Mouse (Mus musculus): ENCODE measurements around the gene Cradd. TPM values are rescaled to one million over a fixed set of nuclear protein-coding genes. Genes with fewer than 3 reads are reported as not detected.

Cradd gene
- total RNA-seq, 2 experiments from 2014 or later: 9.9 to 18.3 TPM

DNA sequence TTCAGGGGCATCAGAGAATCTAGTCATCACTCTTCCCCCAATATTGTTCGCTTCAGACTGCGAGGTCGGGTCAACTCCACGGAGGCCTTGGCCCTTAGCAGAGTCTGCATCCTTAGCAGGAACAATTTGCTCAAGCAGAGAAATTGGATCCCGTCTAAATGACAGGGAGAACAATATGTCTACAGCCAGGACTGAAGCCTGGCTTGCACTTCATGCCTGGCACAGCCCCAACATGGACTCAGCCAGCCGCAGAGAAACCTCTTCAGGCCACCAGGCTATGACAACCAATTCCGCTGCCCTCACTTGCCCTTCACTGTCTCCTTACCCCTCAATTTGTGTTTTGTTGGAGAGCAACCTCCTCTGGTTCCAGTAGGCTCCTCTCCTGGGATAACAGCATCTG, 123.6 kb downstream of the Cradd start:
- DNase-seq: peak; percentile 40 to 53

DNA sequence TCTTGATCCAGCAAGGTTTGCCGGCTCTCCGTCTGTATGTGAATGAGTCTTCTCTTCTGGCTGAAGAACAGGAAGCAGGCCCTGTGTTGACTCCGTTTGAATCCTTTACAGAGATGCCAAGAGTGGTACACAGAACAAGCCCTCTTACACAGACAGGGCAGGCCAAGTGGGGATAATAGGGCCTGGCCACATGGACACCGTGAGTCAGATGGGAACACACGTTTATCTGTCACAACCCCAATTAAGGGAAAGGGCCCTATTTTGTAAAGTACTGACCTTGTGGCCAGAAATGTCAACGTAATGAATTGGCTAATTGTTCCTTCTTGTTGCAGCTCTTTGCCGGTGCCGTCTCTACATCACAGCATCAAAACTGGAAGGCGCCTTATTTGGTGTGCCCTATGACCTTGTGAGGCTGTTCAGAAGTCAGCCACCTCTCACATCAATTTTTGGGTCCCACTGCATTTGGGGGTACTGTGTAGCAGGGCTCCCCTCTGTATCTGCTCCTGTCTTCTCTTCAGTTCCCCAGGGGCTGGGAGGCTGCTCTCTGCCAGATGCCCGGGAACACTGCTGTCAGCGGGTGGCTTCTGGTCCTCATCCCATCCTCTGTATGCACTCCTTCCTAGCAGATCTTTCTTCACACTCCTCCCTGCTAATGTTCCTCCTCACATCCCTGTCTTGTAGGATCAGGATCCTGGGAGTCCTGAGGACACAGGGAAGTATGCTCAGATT, 124.2 kb downstream of the Cradd start:
- no peak for DNase-seq

DNA sequence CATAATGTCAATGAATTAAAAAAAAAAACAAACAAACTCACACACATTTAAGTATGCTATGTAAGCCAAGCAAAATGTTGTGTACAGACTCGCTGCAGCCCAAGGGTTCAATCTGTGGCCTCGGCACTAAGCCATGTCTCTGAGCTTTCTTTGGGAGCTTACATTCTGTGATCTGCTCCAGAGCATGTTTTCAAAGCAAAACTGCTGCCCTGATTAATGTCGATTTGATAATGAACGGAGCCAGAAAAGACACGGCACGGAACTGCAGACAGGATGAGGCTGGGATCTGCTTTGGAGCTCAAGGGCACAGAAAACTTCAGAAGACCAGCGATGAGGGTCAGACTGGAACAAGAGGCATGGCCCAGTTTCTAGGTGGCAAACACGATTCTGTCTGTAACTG, 126.6 kb downstream of the Cradd start:
- DNase-seq: peak; percentile 21 to 58

DNA sequence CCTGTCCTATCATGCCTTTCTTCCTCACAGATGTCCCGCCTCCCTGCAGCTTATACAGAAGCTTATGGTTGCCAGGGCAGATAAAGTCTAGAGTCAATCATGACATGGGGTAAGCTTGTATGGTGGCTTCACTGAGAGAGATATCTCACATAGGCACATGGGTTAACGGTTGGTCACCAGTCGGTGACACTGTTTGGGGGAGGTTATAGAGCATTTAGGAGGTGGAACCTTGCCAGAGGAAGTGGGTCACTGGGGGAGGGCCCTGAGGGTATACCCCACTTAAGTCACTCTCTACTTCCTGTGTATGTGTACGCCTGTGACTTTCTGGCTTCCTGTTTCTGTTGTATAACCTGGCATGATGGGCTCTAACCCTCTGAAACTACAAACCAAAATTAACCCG, 128.2 kb downstream of the Cradd start:
- DNase-seq: no peak

DNA sequence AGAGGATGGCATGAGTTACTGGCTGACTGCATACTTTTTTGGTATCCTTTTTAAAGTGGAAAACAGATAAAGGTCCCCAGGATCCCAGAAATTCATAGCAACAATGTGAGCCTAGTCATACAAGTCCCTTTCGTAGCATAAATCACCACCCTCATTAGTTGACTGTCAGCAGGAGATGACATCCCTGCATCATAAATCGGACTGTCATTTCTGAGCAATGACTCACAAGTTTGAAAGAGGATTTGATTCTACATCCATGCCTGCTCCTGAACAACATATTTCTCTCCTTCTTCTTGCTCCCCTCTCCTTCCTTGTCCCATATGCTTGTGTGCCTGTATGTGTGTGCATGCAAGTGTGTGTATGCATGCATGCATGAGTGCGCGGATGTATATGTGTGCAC, 129.2 kb downstream of the Cradd start:
- DNase-seq: no peak

DNA sequence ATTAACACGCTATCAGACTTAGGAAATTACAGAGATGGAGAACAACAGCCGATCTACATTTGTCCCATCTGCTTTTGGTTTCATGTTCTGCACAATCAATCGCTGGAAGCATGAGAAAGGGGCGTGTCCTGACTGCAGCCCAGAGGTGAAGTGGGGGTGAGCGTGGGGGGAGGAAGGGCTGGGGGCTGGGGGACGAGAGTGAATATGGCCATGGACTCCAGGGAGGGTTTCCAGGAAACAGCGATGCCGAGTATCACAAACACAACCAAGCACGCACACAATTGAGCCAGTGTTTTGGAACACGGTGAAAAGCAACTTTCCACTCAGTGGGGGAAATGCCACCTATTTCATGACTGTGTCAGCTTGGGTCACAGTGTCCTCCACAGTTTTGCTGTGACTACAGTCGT, 130.1 kb downstream of the Cradd start:
- DNase-seq: peak in 1 of 2 experiments; percentile 11

DNA sequence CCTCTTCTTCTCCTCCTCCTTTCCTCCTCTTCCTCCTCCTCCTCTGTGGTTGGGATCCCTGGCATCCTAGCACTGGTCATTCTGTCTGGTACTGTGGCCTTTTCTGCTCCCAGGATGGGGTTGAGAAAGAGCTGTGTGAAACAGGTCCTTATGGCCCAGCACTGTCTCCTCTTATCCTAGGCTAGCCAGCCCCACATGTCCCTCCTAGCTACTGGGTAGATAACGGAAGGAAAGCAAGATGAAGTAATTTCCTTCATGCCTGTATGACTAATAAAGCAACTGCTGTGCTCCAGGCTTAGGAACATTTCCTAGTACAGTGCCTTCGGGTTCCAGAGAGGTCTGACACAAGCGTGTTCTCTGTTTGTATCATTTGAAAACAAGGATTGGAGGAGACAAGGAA, 132.1 kb downstream of the Cradd start:
- no peak for DNase-seq

DNA sequence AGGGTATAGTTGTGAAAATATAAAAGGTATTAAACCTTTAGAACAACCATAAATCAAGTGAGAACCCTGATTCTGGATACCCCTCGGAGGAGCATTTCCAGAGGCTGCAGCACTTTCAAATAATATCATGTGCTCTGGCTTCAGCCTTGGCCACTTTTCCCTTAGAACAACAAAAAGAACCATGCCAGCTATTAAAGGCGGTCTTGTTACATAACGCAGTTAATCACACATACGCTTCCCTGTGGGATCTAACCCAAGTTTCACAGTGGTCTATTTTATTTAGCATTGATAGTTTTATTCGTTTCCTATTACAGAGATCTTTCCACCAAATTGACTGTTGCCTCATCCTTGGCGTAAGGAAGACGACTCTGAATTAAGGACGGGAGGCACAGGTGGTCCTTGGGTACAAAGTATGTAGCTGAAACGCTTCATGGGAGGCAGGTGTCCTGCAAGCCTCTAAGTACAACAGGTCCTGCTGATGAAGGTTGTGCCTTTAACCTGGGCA, 132.7 kb downstream of the Cradd start:
- DNase-seq: no peak

DNA sequence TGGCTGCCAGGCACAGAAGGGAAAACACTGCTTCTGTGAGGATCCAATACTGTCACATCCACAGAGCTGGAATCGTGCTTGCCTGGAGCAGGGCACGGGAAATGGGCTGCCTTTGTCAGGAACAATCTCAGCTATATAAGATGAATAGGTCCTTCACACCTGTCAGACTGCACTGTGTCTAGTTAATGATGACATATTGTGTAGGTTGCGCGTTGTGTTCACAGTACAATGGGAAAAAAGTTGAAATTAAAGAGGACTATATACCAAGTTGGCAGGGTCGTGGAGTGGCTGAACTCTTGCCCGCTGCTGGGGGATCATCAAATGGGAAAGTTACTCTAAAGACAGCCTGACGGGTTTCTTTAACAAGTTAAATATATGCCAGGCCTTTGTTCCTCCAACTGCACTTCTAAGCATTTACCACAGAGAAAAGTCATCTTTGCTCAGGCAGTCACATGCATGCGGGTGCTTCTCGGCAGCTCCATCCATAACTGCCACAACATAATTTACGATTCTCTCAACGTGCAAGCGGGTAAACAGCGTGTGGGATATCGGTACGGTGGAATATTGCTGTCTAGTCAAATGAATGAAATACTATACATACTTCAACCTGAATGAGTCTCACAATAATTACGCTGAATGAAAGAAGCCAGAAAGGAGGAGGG, 134.3 kb downstream of the Cradd start:
- no peak for DNase-seq

DNA sequence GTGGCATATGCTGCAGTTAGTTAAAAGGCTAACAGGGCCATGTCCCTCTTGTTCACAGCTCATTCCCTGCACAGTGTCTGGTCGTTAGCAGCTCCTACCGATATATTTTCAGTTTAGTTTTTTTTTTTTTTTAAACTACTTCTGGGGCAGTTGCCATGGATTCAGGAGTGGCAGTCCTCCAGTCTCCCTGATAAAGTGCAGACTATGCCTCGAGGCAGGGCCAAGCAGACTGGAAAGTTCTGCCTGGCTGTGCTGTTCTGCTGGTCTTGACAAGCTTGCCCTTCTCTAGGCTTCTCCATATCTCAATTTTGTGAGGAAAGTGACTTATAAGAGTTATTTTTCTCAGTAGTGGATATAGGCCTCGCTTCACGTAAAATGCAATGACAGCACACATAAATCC, 139.7 kb downstream of the Cradd start:
- DNase-seq: no peak

DNA sequence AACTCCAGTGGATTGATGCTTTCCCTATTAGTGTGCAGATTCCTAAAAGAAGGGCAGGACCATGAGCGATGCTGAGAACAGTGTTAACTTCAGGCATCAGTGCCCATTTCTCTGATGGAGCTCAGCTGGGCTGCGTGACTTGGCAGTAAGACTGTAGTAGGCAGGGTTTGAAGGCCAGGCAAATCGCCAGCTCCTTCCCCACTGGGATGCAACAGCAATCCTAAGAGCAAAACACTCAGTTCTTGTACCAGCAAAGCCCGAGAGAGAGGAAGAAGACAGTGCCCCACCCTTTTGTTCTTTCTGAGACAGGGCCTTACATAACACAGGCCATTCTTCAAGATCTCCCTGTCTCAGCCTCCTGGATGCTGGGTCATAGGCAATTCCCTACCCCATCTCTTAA, 140.9 kb downstream of the Cradd start:
- DNase-seq: peak; percentile 57 to 72

DNA sequence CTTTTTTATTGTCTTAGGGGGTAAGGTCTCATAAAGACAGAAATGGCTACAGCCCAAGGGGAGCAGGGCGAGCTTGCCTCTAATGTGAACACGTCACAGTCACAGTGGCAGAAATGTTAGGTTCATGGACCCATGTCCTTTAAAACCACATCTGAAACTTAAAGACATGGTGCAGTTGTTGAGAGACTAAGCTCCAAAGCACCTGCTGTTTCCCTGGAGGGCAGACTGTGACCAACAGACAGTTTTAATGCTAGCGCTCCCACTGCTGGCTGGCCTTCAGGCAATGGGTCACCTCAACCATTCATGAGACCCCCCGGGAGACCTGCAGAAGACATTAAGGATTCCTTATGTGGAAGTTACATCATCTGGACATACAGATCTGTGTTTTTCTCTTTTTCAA, 141.5 kb downstream of the Cradd start:
- no peak for DNase-seq

DNA sequence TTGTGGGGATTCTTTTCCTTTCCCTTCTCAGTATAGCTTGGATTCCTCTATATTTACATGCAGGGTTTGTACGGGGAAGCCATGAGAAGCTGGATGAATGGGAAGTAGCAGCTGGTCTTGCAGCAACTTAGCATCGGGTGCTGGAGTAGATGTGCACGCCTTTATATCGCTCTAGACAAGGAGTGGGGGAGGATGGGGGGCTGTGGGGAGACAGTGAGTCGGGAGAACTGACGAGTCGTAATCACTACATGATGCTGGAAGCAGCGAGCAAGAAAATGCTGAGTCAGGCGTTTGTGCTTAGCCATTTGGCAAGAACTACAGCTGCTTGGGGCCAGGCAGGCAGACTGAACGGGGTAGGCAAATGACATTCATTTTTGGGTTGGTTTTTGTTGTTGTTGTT, 142.4 kb downstream of the Cradd start:
- no peak for DNase-seq

DNA sequence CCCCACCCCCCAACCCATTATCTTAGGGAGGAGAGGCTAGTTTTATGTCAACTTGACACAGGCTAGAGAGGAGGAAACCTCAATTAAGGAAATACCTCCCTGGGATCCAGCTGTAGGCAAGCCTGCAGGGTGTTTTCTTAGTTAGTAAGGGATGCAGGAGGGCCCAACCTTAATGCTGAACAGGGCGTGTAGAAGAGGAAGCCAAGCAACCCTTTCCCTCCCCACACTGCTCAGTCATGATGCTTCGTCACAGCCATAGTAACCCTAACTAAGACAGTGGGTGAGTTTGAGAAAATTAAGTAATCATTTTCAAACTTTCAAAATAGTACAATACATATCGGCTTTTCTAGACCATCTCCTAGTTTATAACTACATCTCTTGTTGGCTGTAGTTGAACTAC, 143.0 kb downstream of the Cradd start:
- no peak for DNase-seq

DNA sequence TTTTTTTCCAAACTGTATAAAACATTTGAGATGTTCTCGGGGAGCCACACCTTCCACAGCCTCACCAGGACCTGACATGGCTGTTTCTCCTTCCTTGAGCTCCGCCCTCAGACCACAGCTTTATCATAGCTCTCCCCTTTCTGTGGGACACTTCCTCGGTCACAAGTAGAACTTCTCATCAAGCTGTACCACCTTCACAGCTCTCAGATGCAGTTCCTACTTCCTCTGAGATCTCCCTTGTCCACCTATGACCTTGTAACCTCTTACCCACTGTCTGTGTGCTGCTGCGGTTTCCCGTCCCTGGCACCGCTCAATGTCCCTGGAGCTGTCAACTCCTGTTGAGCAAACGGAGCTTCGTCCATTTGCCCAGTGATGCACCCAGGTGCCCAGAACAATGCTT, 143.8 kb downstream of the Cradd start:
- peak in 1 of 2 experiments; percentile 23 for DNase-seq

DNA sequence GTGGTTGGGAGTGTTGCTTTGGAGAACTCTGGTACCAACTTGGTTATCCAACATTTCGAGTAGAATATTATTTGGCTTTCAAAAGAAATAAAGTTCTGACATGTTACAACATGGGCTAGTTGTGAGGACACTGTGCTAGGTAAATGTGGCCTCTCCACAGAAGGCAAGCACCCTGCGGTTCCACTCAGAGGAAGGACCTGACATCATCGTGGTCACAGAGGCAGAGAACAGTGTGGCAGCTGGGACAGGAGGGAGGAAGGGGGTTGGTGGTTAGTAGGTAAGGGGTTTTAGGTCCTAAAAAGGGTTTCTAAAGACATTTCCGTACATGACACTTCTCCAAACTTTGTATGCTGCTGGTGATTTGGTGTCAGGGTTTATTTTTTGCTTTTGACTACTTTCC, 145.1 kb downstream of the Cradd start:
- DNase-seq: no peak

DNA sequence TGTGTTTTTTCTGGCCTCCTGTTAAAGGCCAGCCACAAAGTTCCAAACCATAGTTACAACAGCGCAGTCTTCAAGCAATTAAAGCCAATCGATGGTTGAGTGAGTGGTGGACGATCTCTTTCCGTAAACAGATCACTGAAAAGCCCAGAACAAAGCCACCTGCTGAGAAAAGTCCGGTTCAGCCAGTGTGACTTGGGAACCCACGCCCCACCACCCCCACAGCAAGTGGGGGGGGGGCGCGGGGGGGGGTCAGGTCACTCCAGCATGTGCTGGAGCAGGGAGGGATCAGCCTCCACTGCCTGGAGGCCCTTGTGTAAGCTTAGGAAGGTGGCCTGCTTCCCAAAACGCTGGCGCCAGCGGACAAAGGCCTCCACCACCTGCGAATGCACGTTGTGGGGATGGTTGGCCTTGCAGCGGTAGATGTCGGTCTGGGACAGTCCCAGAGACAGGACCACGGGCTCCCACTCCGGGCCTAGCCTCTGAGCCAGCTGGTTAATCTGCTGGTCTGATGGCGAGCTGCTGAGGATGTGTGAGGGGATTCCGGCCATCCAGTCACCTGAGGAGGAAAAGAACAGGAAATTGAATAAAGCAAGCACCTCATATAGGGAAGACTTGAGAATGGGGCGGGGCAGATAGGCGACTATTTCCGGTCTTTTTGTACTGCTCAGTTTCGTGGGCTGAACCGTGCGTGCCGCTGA, 148.4 kb downstream of the Cradd start:
- DNase-seq: no peak

DNA sequence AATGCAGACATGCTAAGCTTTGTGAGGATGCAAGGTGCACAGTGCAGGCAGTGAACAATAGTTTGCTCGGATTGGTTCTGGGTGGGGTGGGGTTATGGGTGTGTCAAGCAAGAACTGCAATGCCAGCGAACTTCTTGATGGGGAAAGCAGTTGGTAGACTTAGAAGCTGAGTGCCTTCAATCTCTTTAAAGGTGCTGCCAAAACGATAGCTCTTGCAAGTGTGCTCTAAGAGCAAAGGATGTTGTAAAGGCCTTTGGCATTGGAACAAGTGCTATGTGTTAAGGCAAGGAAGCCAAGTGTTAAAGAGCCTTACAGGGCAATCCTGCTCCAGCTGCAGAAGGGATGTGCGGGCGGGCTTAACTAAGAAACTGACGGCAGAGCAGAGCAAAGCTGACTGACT, 149.7 kb downstream of the Cradd start:
- no peak for DNase-seq

DNA sequence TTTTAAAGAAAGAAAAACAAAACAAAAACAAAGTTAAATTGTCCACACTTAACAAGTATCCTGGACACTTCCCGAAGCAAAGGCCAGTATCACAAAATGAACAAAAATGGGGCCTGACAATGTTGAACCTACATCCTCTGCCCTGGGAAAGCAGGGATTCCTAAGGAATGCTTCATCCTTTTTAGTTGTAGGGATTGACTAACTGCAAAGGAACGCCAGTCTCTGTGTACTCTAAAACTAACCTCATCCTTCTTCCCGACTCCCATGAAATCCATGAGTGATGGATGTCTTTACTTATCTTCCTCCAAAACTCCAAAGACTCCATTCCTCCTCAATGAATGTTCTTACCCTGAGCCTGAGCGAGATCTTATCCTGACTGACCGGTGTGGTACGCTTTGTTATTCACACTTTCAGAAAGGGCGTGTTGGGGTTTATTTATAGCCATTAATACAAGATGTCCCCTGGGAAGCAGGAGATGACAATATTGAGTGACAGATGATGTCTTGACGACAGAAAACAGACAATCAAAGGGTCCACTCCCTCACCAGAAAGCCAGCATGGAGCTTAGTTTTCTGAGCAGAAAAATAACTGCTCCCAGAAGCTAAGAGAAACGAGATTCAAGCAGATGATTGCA, 153.1 kb downstream of the Cradd start:
- no peak for DNase-seq

DNA sequence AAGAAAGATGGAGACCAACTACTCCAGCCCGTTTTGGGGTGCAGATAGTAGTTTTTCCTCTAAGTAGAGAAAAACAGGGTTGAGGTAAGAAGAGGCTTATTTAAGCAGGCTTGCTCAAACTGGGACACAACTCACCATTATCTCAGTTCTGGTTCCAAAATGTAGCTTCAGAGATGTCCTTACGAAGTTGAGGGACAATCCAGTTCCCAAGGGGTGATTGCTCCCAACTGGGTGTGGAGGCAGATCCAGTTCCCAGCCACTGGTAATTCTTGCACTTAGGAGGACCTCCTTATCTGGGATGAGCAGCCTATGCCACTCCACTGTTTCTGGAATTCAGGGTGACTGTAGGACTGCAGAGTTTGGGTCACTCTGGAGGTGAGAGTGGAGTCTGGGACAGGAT, 159.0 kb downstream of the Cradd start:
- DNase-seq: no peak

DNA sequence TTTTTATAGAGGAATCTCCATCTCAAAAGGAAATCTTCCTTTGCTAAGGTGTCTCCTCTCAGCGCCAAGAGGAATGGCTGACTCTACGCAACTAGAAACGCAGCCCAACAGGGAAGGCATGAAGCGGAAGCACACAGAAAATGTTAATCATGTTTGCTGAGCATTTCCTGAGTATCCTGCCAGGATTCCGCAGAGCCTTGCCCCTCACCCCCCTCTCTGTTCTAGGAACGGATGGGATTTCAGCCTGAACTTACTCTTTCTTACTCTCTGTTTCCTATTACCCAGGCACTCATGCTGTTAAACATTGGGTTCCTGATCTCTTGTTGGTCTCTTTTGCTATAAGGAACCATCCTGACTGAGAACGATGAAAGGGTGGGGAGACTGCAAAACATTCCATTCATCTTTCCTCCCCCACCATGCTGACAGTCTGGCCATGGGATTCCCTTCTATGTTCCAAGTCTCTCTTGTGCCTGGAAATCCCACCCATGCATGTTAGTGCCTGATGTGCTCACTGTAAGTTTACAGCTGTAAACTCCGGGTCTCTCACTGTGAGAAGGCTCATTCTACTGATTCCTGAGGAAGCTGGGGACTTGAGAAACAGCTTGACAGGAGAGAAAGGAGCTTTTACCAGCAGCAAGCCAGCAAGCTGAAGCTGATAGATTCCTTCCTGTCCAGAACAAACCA, 161.1 kb downstream of the Cradd start:
- peak in 1 of 2 experiments; percentile 29 for DNase-seq

DNA sequence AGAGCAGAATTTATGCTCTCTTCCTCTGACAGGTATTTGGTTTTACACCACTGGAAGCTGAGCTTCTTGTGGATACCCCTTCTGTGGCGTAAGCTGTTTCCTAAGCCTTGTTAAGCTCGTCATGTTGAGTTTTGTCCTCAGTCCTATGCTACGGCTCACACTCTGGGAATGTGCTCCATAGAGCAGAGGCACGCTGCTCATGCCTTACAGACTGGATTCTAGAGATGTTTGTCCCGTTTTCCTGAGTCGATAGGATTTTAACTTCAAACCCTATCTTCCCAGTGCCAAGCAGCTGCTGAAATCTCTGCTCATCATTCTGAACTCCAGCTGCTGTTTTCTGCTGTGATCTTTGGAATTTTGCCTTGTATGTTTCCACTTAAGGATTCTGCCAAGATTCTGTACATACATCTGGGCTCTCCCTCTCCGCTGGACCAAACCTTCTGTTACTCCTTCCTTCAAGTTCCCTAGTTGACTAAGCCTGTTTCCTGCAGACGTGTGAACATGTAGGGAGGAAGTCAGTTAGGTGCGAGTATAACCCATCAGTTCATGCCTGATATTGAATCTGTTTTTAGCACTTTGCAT, 164.2 kb downstream of the Cradd start:
- DNase-seq: no peak
